Mouse (Mus musculus): ENCODE measurements at regions not wholly inside any gene's neighbourhood (a gene's known extent, or its start where the extent isn't known, plus 50 kb on each side); places are given as distances from the start of the nearest gene placed in this dataset.

- no peak for ATAC-seq (replicated peaks; ENCODE audit: insufficient number of reproducible peaks, low FRiP score, low TSS enrichment)
- H3K4me1 ChIP-seq (ENCODE audit: control insufficient read depth, insufficient read depth, low read length), result no peaks in the 10 kb centered on the region
- no peaks in the 10 kb centered on the region for H3K27me3 ChIP-seq (ENCODE audit: control insufficient read depth, insufficient read depth, low read length)
- no peak overlapping the region for H3K27ac ChIP-seq (ENCODE audit: low read depth, low read length)
- H3K9me3 ChIP-seq (replicated peaks; ENCODE audit: control insufficient read depth, low read length), result no peaks in the 10 kb centered on the region
- H3K9ac ChIP-seq (ENCODE audit: low read depth, low read length), result no peak overlapping the region
- H3K36me3 ChIP-seq (ENCODE audit: control insufficient read depth, insufficient read depth, low read length), result no peaks in the 10 kb centered on the region
- H3K4me2 ChIP-seq, result no peak overlapping the region
- H3K4me3 ChIP-seq (ENCODE audit: low read depth, low read length), result no peak overlapping the region
- 66% methylated on average over 8 of the region's 8 CpGs for WGBS (ENCODE audit: insufficient replicate concordance)
Measured at GRCm38 (mm10) chr9:27694805-27695593, 95.6 kb upstream of the Opcml start.

GRCm38 (mm10) chr9:27701559-27701958, 89.0 kb upstream of the Opcml start:
- no peak overlapping the region for H3K4me2 ChIP-seq
- H3K9me3 ChIP-seq (replicated peaks; ENCODE audit: control insufficient read depth, low read length), result no peaks in the 10 kb centered on the region
- no peak for ATAC-seq (replicated peaks; ENCODE audit: insufficient number of reproducible peaks, low FRiP score, low TSS enrichment)
- WGBS (ENCODE audit: insufficient replicate concordance), result 82% methylated on average over 9 of the region's 9 CpGs
- peaks cover 4% of the 10 kb centered on the region; the same call in 1 of the 2 replicates for H3K4me1 ChIP-seq (ENCODE audit: control insufficient read depth, insufficient read depth, low read length)
- H3K9ac ChIP-seq (ENCODE audit: low read depth, low read length), result no peak overlapping the region
- H3K4me3 ChIP-seq (ENCODE audit: low read depth, low read length), result no peak overlapping the region
- no peak overlapping the region for H3K27ac ChIP-seq (ENCODE audit: low read depth, low read length)
- no peaks in the 10 kb centered on the region for H3K36me3 ChIP-seq (ENCODE audit: control insufficient read depth, insufficient read depth, low read length)
- H3K27me3 ChIP-seq (ENCODE audit: control insufficient read depth, insufficient read depth, low read length), result no peaks in the 10 kb centered on the region

GRCm38 (mm10) chr9:27702140-27702539, 88.4 kb upstream of the Opcml start:
- Histone ChIP-seq H3K4me1 (ENCODE audit: control insufficient read depth, insufficient read depth, low read length) (peaks cover 4% of the 10 kb centered on the region; the same call in 1 of the 2 replicates), H3K36me3 (ENCODE audit: control insufficient read depth, insufficient read depth, low read length) (no peaks in the 10 kb centered on the region), H3K4me3 (ENCODE audit: low read depth, low read length) (no peak overlapping the region), H3K9ac (ENCODE audit: low read depth, low read length) (no peak overlapping the region), H3K27ac (ENCODE audit: low read depth, low read length) (no peak overlapping the region), H3K27me3 (ENCODE audit: control insufficient read depth, insufficient read depth, low read length) (0 out of 2 replicates have a peak, but pooled peaks cover 3% of the 10 kb centered on the region), H3K4me2 (no peak overlapping the region), H3K9me3 (replicated peaks; ENCODE audit: control insufficient read depth, low read length) (no peaks in the 10 kb centered on the region)
- no peak for ATAC-seq (replicated peaks; ENCODE audit: insufficient number of reproducible peaks, low FRiP score, low TSS enrichment)
- 61% methylated on average over 3 of the region's 3 CpGs for WGBS (ENCODE audit: insufficient replicate concordance)

GRCm38 (mm10) chr9:27704001-27704400, 86.6 kb upstream of the Opcml start:
- H3K9ac ChIP-seq (ENCODE audit: low read depth, low read length), result no peak overlapping the region
- no peak for ATAC-seq (replicated peaks; ENCODE audit: insufficient number of reproducible peaks, low FRiP score, low TSS enrichment)
- H3K27ac ChIP-seq (ENCODE audit: low read depth, low read length), result no peak overlapping the region
- WGBS (ENCODE audit: insufficient replicate concordance), result 43% methylated on average over 5 of the region's 5 CpGs
- no peaks in the 10 kb centered on the region for H3K9me3 ChIP-seq (replicated peaks; ENCODE audit: control insufficient read depth, low read length)
- peaks cover 4% of the 10 kb centered on the region; the same call in 1 of the 2 replicates for H3K4me1 ChIP-seq (ENCODE audit: control insufficient read depth, insufficient read depth, low read length)
- 0 out of 2 replicates have a peak, but pooled peaks cover 3% of the 10 kb centered on the region for H3K27me3 ChIP-seq (ENCODE audit: control insufficient read depth, insufficient read depth, low read length)
- H3K4me2 ChIP-seq, result no peak overlapping the region
- no peak overlapping the region for H3K4me3 ChIP-seq (ENCODE audit: low read depth, low read length)
- no peaks in the 10 kb centered on the region for H3K36me3 ChIP-seq (ENCODE audit: control insufficient read depth, insufficient read depth, low read length)

- 63% methylated on average over 2 of the region's 2 CpGs for WGBS (ENCODE audit: insufficient replicate concordance)
Measured at GRCm38 (mm10) chr9:27723840-27724408, 66.7 kb upstream of the Opcml start.

GRCm38 (mm10) chr9:27724576-27724975, 66.0 kb upstream of the Opcml start:
- H3K9ac ChIP-seq (ENCODE audit: low read depth, low read length), result no peak overlapping the region
- no peak for ATAC-seq (replicated peaks; ENCODE audit: insufficient number of reproducible peaks, low FRiP score, low TSS enrichment)
- H3K9me3 ChIP-seq (replicated peaks; ENCODE audit: control insufficient read depth, low read length), result no peaks in the 10 kb centered on the region
- peaks cover 5% of the 10 kb centered on the region; the same call in 1 of the 2 replicates for H3K27me3 ChIP-seq (ENCODE audit: control insufficient read depth, insufficient read depth, low read length)
- no peak overlapping the region for H3K4me3 ChIP-seq (ENCODE audit: low read depth, low read length)
- 80% methylated on average over 2 of the region's 2 CpGs for WGBS (ENCODE audit: insufficient replicate concordance)
- H3K27ac ChIP-seq (ENCODE audit: low read depth, low read length), result no peak overlapping the region
- H3K36me3 ChIP-seq (ENCODE audit: control insufficient read depth, insufficient read depth, low read length), result no peaks in the 10 kb centered on the region
- H3K4me1 ChIP-seq (ENCODE audit: control insufficient read depth, insufficient read depth, low read length), result peaks cover 4% of the 10 kb centered on the region; the same call in 1 of the 2 replicates
- no peak overlapping the region for H3K4me2 ChIP-seq

More at GRCm38 (mm10) chr9:27723840-27724408, 66.7 kb upstream of the Opcml start:
- Histone ChIP-seq H3K4me2 (no peak overlapping the region), H3K9ac (ENCODE audit: low read depth, low read length) (no peak overlapping the region), H3K4me3 (ENCODE audit: low read depth, low read length) (no peak overlapping the region), H3K9me3 (replicated peaks; ENCODE audit: control insufficient read depth, low read length) (no peaks in the 10 kb centered on the region), H3K36me3 (ENCODE audit: control insufficient read depth, insufficient read depth, low read length) (no peaks in the 10 kb centered on the region), H3K4me1 (ENCODE audit: control insufficient read depth, insufficient read depth, low read length) (peaks cover 3% of the 10 kb centered on the region; the same call in 1 of the 2 replicates), H3K27ac (ENCODE audit: low read depth, low read length) (no peak overlapping the region), H3K27me3 (ENCODE audit: control insufficient read depth, insufficient read depth, low read length) (peaks cover 5% of the 10 kb centered on the region; the same call in 1 of the 2 replicates)
- ATAC-seq (replicated peaks; ENCODE audit: insufficient number of reproducible peaks, low FRiP score, low TSS enrichment), result no peak

GRCm38 (mm10) chr9:27728652-27729557, 61.7 kb upstream of the Opcml start:
- no peaks in the 10 kb centered on the region for H3K36me3 ChIP-seq (ENCODE audit: control insufficient read depth, insufficient read depth, low read length)
- ATAC-seq (replicated peaks; ENCODE audit: insufficient number of reproducible peaks, low FRiP score, low TSS enrichment), result no peak
- no peak overlapping the region for H3K4me3 ChIP-seq (ENCODE audit: low read depth, low read length)
- WGBS (ENCODE audit: insufficient replicate concordance), result 10% methylated on average over 13 of the region's 13 CpGs
- H3K27me3 ChIP-seq (ENCODE audit: control insufficient read depth, insufficient read depth, low read length), result no peaks in the 10 kb centered on the region
- peak overlapping the region; percentile 54 for H3K4me2 ChIP-seq
- no peaks in the 10 kb centered on the region for H3K9me3 ChIP-seq (replicated peaks; ENCODE audit: control insufficient read depth, low read length)
- no peak overlapping the region for H3K27ac ChIP-seq (ENCODE audit: low read depth, low read length)
- H3K9ac ChIP-seq (ENCODE audit: low read depth, low read length), result peak overlapping the region; percentile 39; the same call in 1 of the 2 replicates
- H3K4me1 ChIP-seq (ENCODE audit: control insufficient read depth, insufficient read depth, low read length), result peaks cover 4% of the 10 kb centered on the region; the same call in 1 of the 2 replicates

- H3K4me3 ChIP-seq (ENCODE audit: low read depth, low read length), result no peak overlapping the region
- H3K36me3 ChIP-seq (ENCODE audit: control insufficient read depth, insufficient read depth, low read length), result no peaks in the 10 kb centered on the region
- no peak overlapping the region for H3K4me2 ChIP-seq
- no peak overlapping the region for H3K27ac ChIP-seq (ENCODE audit: low read depth, low read length)
- 68% methylated on average over 1 of the region's 1 CpGs for WGBS (ENCODE audit: insufficient replicate concordance)
- peaks cover 4% of the 10 kb centered on the region; the same call in 1 of the 2 replicates for H3K4me1 ChIP-seq (ENCODE audit: control insufficient read depth, insufficient read depth, low read length)
- no peak for ATAC-seq (replicated peaks; ENCODE audit: insufficient number of reproducible peaks, low FRiP score, low TSS enrichment)
- no peaks in the 10 kb centered on the region for H3K27me3 ChIP-seq (ENCODE audit: control insufficient read depth, insufficient read depth, low read length)
- H3K9me3 ChIP-seq (replicated peaks; ENCODE audit: control insufficient read depth, low read length), result no peaks in the 10 kb centered on the region
- H3K9ac ChIP-seq (ENCODE audit: low read depth, low read length), result no peak overlapping the region
Measured at GRCm38 (mm10) chr9:27729558-27729889, 61.1 kb upstream of the Opcml start.

All from heart, embryonic 11.5 days (tissue).